Mouse (Mus musculus): Measurements from ENCODE around the gene Hpf1. TPM values are rescaled to one million over a fixed set of nuclear protein-coding genes. Genes with fewer than 3 reads are reported as not detected.

Gene Hpf1
- polyA plus RNA-seq, 1 experiment from 2014 or later, result 126 TPM

- no peaks in the 10 kb centered on the region for H3K36me3 ChIP-seq (ENCODE audit: control insufficient read depth, insufficient read depth, low read length)
- H3K4me1 ChIP-seq (ENCODE audit: control insufficient read depth, insufficient read depth, low read length), result peaks cover 3% of the 10 kb centered on the region; the same call in 1 of the 2 replicates
- no peak overlapping the region for H3K4me3 ChIP-seq (ENCODE audit: low read depth, low read length)
- no peak for ATAC-seq (ENCODE audit: insufficient number of reproducible peaks, low FRiP score, low TSS enrichment, low read depth)
- WGBS, result 66% methylated on average over 5 of the region's 5 CpGs
- H3K27me3 ChIP-seq (ENCODE audit: control insufficient read depth, insufficient read depth, low read length), result no peaks in the 10 kb centered on the region
- H3K9ac ChIP-seq (ENCODE audit: low read length), result no peak overlapping the region
- H3K4me2 ChIP-seq (ENCODE audit: low read depth, severe bottlenecking), result no peak overlapping the region
- no peak for DNase-seq (ENCODE audit: low spot score)
- no peak overlapping the region for H3K27ac ChIP-seq (replicated peaks; ENCODE audit: low read depth, low read length)
- H3K9me3 ChIP-seq (ENCODE audit: control insufficient read depth, low read length), result no peaks in the 10 kb centered on the region
These were observed 62.6 kb downstream of the Hpf1 start for GRCm38 (mm10) chr8:60952803-60953202.

- Histone ChIP-seq H3K36me3 (ENCODE audit: control insufficient read depth, insufficient read depth, low read length) (no peaks in the 10 kb centered on the region), H3K27ac (replicated peaks; ENCODE audit: low read depth, low read length) (peak overlapping the region; percentile 56; the same call in 1 of the 2 replicates), H3K4me3 (ENCODE audit: low read depth, low read length) (peak overlapping the region; percentile 20), H3K4me1 (ENCODE audit: control insufficient read depth, insufficient read depth, low read length) (peaks cover 3% of the 10 kb centered on the region; the same call in 1 of the 2 replicates), H3K27me3 (ENCODE audit: control insufficient read depth, insufficient read depth, low read length) (no peaks in the 10 kb centered on the region), H3K9me3 (ENCODE audit: control insufficient read depth, low read length) (no peaks in the 10 kb centered on the region), H3K9ac (ENCODE audit: low read length) (peak overlapping the region; percentile 30; the same call in 1 of the 2 replicates), H3K4me2 (ENCODE audit: low read depth, severe bottlenecking) (peak overlapping the region; percentile 51)
- peak; percentile 91 for ATAC-seq (ENCODE audit: insufficient number of reproducible peaks, low FRiP score, low TSS enrichment, low read depth)
- WGBS, result 2% methylated on average over 15 of the region's 15 CpGs
- peak; percentile 75 for DNase-seq (ENCODE audit: low spot score)
These were observed 64.2 kb downstream of the Hpf1 start for GRCm38 (mm10) chr8:60954281-60955014.

GRCm38 (mm10) chr8:60956847-60957246 lies 66.6 kb downstream of the Hpf1 start:
- Histone ChIP-seq H3K27me3 (ENCODE audit: control insufficient read depth, insufficient read depth, low read length) (no peaks in the 10 kb centered on the region), H3K27ac (replicated peaks; ENCODE audit: low read depth, low read length) (no peak overlapping the region), H3K4me3 (ENCODE audit: low read depth, low read length) (no peak overlapping the region), H3K4me2 (ENCODE audit: low read depth, severe bottlenecking) (no peak overlapping the region), H3K4me1 (ENCODE audit: control insufficient read depth, insufficient read depth, low read length) (peaks cover 3% of the 10 kb centered on the region; the same call in 1 of the 2 replicates), H3K36me3 (ENCODE audit: control insufficient read depth, insufficient read depth, low read length) (no peaks in the 10 kb centered on the region), H3K9ac (ENCODE audit: low read length) (no peak overlapping the region), H3K9me3 (ENCODE audit: control insufficient read depth, low read length) (no peaks in the 10 kb centered on the region)
- DNase-seq (ENCODE audit: low spot score) (no peak), ATAC-seq (ENCODE audit: insufficient number of reproducible peaks, low FRiP score, low TSS enrichment, low read depth) (no peak)
- WGBS, result 93% methylated on average over 7 of the region's 7 CpGs

Other genes starting within 250 kb of the Hpf1 start
- gene Clcn3, start 92.9 kb downstream of the Hpf1 start, polyA plus RNA-seq (2014; fragmentation: Nextera tagmentation; extraction: Ambion mirVana), result 10.6 and 11.1 TPM in 2 replicates
- 23.1 and 24.1 TPM in 2 replicates for gene Nek1, start 102.8 kb downstream of the Hpf1 start, polyA plus RNA-seq (2014; fragmentation: Nextera tagmentation; extraction: Ambion mirVana)